Mouse (Mus musculus): ENCODE measurements around the gene Dpagt1.

GRCm38 (mm10) chr9:44326371-44327063 lies 698 bp downstream of the Dpagt1 start:
- TF ChIP-seq MAFK (IDR thresholded peaks at IDR 0.05; ENCODE audit: insufficient read depth, low read depth, low read length) = no peak
- peak; percentile 53; the same call in 1 of the 2 replicates for TF ChIP-seq CHD2 (IDR thresholded peaks at IDR 0.05; ENCODE audit: low read depth, low read length)
- TF ChIP-seq HCFC1 (IDR thresholded peaks at IDR 0.05; ENCODE audit: borderline replicate concordance, insufficient read depth, low read length) = peak; percentile 97
- no peak for TF ChIP-seq ZC3H11A (IDR thresholded peaks at IDR 0.05; ENCODE audit: borderline replicate concordance, low read depth, low read length)

All from ES-E14 (cell line).